Mouse (Mus musculus): ENCODE results near the gene Zfp629.
"Not testable (repeated sequence)": the region's sequence is repeated elsewhere in the genome, so short reads cannot be mapped to it uniquely, and the experiment has no call there.

Zfp629 gene

DNA sequence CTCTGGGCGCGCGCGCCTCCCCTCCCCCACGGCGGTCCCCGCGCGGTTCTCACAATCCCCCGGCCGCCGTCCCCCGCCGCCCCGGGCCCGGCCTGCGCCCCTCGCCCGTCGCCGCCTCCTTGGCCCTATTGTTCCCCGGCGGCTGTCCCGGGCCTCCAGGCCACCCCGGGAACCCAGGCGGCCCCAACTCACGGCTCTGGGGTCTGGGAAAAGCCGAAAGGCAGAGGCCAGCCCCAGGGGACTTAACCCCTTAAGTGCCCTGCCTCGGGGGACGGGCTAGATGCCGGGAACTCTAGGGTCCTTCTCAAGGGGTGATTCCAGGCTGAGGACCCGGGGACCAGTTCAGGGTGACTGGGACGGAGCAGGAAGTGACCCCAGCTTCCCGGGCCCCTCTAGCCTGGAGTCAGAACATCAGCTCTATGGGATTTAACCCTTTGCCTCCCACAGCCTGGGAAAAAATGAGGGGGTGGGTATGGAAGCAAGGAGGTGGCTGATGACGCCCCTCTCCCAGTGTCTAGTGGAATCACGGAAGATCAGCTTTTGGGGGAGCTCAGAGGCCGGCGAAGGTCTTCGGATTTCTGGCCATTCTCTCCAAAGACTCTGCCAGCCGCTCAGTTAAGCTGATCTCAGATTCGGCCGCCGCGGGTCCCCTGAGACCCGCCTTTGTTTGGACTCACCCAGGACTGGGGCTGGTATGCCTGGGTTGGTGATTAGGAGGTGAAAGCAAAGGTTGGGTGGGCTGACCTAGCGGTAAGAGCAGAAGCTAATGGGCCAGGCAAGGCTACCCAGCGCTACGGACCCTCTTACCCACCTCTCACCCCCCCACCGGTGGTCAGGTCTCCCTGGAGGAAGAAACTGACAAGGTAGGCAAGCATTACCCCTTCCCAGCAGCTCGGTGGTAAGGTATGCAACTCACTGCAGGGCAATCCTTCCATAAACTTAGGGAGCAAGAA, at the start of gene Zfp629:
TSS of gene Zfp629 (minus strand) at position 907 of the 953 bp plus-strand sequence.
- peak; percentile 47 for DNase-seq (ENCODE audit: low read depth, low spot score)

DNA sequence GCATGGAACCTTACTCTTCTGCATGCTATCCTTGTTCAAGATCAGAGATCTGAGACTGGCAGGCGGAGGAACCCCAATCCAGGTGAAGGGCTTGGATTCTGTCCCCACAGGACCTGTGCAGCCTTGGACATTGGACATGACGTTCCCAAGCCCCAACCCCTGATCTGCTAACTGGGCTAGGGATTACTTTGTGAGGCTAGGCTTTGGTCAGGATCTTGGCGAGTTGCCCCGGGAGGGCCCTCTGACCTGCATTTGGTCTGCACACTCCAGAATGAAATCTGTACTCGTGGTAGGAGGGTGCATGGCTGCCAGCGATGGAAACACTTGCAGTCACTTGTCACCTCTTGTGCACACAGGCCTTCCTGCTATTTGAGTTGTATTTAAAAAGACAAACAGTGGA, 47.3 kb upstream of the Zfp629 start:
- DNase-seq (ENCODE audit: low read depth, low spot score), result no peak

DNA sequence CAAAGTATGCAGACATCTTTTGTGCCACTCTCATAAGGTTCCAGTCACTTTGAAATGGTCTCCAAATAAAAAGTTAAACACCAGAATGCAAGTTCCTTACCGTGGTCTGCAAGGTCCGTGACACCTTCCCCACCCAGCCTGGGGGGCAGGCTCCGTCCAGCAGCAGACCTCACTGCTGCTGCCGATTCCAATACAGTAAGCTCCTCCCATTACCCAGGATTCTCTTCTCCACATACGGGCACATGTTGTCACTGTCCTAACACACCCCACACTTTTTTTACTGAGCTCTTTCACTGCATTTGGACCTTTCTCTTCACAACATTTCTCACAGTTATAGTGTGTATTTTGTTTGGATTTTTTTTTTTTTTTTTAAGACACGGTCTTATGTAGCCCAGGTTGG, 46.2 kb upstream of the Zfp629 start:
- peak; percentile 62 for DNase-seq (ENCODE audit: low read depth, low spot score)

GRCm38 (mm10) chr7:127660882-127661281, 45.3 kb upstream of the Zfp629 start:
- peak; percentile 76 for DNase-seq (ENCODE audit: low read depth, low spot score)

DNA sequence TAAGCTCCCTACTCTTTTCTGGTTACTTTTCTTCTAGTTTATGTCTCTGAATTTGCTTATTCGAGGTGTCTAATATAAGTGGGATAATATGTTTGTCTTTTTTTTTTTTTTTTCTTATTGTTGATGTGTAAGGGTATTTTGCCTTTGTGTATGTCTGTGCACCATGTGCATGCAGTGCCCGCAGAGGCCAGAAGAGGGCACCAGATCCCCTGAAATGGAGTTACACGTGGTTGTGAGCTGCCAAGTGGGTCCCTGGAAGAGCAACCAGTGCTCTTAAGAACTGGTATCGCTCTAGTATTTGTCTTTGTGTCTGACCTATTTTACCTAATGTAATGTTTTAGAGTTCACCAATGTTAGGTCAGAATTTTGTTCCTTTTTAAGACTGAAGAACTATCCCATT, 41.3 kb upstream of the Zfp629 start:
- peak; percentile 89 for DNase-seq (ENCODE audit: low read depth, low spot score)

DNA sequence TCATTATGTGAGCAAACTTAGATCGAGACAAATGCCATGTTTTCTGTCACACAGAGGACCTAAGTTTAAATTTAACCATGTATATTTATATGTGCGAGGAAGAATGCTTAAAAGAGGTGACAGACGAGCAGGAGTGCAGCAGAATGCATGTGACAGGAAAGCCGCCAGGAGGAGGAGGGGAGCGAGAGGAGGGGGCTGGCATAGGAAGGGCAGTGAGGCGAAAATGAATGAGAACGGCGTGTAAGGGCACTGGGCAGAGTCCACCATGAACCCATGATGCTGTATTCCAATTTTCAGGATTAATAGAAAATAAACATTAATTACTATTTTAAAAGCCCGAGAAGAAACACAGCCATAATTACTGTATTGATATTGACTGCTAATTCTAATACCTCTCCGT, 38.7 kb upstream of the Zfp629 start:
- no peak for DNase-seq (ENCODE audit: low read depth, low spot score)

DNA sequence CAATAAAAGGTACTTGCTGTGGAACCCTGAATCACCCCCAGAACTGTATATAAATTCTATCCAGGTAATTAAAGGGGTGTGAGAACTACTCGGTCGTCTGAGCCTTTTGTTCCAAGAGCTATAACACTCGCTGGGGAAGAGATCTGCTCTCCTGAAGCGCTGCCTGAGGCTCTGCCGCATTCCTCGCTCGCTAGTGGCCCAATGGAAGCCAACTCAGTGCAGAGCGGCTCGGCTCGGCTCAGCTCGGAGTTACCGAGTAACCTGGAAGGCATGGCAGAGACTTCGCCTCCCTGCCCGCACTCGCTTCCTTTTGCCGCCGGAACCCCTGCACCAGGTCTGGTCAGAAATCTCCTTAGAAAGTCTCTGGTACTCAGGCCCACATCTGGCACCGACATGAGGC, 36.5 kb upstream of the Zfp629 start:
- peak; percentile 52 for DNase-seq (ENCODE audit: low read depth, low spot score)

GRCm38 (mm10) chr7:127651624-127652023, 36.0 kb upstream of the Zfp629 start:
- no peak for DNase-seq (ENCODE audit: low read depth, low spot score)

GRCm38 (mm10) chr7:127649206-127649605, 33.6 kb upstream of the Zfp629 start:
- DNase-seq (ENCODE audit: low read depth, low spot score), result no peak

DNA sequence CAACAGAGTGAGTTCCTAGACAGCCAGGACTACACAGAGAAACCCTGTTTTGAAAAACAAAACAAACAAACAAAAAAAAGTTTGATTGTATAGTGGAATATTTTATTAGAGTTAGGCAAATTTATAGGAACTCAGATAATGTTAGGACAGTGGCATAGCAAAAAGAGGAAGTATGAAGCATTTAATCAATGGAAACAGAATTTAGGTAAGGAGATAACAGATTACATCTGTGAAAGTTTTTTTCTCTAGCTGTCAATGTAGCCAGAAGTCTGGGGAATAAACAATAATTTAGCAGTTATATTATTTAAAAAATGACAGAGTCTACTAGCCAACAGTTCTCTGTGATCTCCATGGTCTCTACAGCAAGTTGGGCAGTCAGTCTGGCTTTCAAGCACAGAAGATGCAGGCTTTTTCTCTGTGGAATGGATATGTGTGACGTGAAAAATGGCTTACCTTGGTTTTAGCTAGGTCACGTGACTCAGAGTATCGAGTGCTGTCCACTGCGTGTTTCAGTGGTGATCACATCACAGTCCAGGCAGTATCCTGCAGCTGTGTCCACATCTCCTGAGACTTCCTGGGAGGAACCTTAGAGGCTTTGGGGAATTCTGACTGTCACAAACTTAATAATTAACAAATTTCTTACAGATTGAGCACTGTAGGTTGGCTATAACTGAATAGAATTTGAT, 33.1 kb upstream of the Zfp629 start:
- DNase-seq (ENCODE audit: low read depth, low spot score), result no peak

DNA sequence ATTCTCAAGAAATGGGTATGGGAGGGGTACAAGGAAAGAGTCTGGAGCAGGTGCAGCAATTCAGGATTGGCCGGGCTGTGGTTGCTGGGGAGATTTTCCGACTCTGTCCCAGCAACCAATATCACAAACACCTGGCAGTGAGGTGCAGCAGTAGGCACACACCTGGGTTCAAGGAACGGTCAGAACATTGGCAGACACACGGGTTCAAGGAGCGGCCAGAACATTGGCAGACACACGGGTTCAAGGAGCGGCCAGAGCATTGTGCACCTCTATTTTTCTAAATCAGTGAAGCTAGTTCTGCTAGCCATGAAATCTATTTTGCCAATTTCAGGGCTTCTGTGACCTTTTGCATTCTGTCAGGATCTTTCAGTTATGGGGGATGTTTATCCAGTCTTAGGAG, 32.0 kb upstream of the Zfp629 start:
- DNase-seq (ENCODE audit: low read depth, low spot score), result not testable (repeated sequence)

GRCm38 (mm10) chr7:127646363-127646762, 30.8 kb upstream of the Zfp629 start:
- DNase-seq (ENCODE audit: low read depth, low spot score), result no peak

DNA sequence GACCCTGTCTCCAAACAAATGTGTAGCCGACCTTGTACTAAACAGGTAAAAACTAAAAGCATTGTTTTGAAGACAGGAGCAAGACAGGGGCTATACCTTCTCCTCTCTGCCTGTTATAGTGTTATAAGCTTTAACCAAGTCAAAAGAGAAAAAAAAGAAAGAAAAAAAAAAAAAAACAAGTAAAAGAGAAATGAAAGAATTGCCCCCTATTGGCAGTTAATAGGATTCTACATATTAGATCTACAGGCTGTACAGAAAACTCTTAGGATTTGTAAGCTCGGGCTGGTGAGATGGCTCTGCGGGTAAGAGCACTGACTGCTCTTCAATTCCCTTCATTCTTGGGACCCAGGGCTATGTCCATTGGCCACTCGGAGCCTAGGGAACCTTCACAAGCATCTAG, 26.7 kb upstream of the Zfp629 start:
- DNase-seq (ENCODE audit: low read depth, low spot score), result no peak

- DNase-seq (ENCODE audit: low read depth, low spot score), result no peak
Observed at GRCm38 (mm10) chr7:127641260-127641659, 25.7 kb upstream of the Zfp629 start.

DNA sequence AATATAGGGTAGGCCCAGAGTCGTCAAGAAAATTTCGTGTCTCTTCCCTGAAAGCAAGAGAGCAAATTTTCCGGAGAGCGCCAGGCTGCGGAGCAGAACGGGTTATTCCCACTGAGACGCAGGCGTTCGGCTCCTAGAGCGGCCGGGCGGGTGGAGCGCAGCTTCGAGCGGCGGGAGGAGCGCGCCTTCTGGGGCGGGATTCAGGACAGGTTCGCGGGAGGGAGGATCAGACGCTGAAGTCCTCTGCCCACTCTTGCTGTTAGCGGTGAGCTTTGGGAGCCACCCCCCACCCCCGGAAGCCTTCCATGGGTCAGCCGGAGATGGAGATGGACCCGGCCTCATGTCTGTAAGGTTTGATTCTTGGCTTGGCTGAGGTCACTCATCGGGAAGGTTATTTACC, 21.4 kb upstream of the Zfp629 start:
- DNase-seq (ENCODE audit: low read depth, low spot score), result peak; percentile 44

- peak; percentile 54 for DNase-seq (ENCODE audit: low read depth, low spot score)
Observed at GRCm38 (mm10) chr7:127631416-127631815, 15.8 kb upstream of the Zfp629 start.

DNA sequence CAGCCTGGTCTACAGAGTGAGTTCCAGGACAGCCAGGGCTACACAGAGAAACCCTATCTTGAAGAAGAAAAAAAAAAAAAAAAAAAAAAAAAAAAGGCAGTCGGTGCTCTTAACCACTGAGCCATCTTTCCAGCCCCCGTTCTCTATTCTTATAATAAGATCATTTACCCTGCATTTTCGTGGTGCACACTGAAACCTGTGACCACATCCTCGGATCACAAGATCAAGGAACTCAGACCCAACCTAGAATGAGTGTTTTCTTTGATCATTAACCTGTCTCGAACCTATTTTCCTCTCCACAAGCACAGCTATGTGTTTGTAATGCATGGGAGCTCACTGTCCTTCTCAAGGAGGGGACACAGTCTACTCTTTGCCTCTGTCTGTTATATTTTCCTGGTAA, 13.0 kb upstream of the Zfp629 start:
- no peak for DNase-seq (ENCODE audit: low read depth, low spot score)

GRCm38 (mm10) chr7:127626471-127626870, 10.9 kb upstream of the Zfp629 start:
- no peak for DNase-seq (ENCODE audit: low read depth, low spot score)

- no peak for DNase-seq (ENCODE audit: low read depth, low spot score)
Observed at GRCm38 (mm10) chr7:127626039-127626438, 10.4 kb upstream of the Zfp629 start.

DNA sequence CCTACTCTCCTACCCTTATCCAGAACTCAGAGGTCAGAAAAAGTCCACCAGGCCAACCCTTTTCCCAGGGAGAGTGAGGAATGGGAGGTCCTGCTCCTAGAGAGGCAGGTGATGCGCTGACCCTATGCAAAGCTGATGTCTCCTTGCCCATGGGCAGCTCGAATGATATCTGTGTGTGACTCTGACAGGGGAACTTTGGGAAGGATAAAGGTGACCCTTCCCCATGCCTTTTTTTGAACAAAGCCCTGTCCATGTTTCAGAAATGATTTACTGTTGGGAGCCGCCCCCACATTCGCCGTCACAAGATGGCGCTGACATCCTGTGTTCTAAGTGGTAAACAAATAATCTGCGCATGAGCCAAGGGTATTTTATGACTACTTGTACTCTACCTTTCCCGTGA, 2.8 kb upstream of the Zfp629 start:
- not testable (repeated sequence) for DNase-seq (ENCODE audit: low read depth, low spot score)

DNA sequence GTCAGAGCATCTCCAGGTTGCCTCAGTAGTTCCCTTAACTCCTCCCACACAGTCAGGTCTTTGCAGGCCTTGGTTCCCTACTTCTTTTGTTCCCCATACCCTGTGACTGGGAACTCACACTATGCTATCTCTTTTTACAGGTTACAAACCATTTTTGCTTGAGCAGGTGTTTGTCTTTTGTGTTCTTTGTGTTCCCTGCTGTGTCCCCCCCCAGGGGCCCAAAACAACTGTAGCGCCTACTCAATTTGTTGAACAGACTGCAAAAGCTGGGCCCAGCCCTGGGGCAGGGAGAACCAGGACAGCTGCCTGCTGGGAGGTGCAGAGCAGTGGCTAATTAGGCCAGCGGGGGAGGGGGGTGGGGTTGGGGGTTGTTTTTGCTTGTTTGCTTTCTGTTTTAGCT, 2.4 kb upstream of the Zfp629 start:
- no peak for DNase-seq (ENCODE audit: low read depth, low spot score)

DNA sequence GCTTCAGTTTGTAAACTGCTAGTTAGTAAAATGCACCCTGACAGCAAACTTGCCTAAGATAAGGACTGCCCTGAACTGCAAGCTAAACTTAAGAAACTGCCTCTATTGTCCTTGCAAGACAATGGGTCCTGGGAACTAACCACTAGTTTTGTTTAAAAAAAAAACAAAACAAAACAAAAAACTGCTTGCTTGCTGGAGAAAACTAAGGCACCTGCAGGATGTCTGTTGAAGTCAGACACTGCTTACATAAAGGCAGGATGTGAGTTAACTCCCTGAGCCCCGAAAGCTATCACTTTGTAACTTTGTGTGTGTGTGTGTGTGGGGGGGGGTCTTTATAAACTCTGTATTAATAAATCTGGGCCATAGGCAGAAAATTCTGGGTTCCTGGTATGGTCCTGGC, 1.3 kb upstream of the Zfp629 start:
- DNase-seq (ENCODE audit: low read depth, low spot score), result no peak

GRCm38 (mm10) chr7:127616336-127616735, 739 bp upstream of the Zfp629 start:
- no peak for DNase-seq (ENCODE audit: low read depth, low spot score)

Measured in ES-CJ7 (cell line).